Mouse (Mus musculus): ENCODE measurements around the gene Il12rb1.

DNA sequence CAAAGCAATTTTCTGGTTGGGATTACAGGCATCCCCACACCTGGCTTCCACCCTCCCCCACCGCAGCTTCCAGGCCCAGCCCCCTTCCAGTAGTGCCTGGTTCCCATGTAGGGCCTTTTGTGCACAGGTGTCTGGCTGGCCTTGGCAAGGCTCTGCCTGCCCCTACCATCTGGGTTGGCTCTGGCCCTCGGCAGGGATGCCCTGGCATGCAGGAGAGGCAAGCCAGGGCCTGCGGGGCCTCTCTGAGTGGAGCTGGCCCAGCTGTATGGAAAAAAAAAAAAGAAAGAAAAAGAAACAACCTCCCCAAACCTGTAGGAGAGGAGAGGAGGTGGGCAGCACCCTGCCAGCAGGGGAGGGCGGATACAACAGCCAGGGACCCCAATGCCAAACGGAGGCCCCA is 34.8 kb upstream of the Il12rb1 start:
- TF ChIP-seq POLR2A (IDR thresholded peaks at IDR 0.05; ENCODE audit: borderline replicate concordance, low read depth, low read length) (no peak), CTCF (IDR thresholded peaks at IDR 0.05; ENCODE audit: low read depth, low read length) (no peak)
